Mouse (Mus musculus) CH12F3 (cell line): ENCODE results near the gene Pilra.

ENCODE experiments used
- in situ Hi-C: fragments of 300-500 bp; cut with MboI; formaldehyde crosslinking; loops from 2 replicates; pipeline ENCODE4 v1.14.3; 2020; ENCODE audit warnings: low sequenced_read_pairs

Pilra gene

GRCm38 (mm10) chr5:137781661-137782060, 54.4 kb downstream of the Pilra start:
- in situ Hi-C loops: no loop called here

- in situ Hi-C loops: no loop called here
Observed at GRCm38 (mm10) chr5:137779053-137779933, 56.8 kb downstream of the Pilra start.

- in situ Hi-C loops: no loop called here
Observed at GRCm38 (mm10) chr5:137778635-137779034, 57.4 kb downstream of the Pilra start, which contains the start of gene Ppp1r35. Ppp1r35 (plus strand) TSS chr5:137778849.

- in situ Hi-C loops: no loop called here
Observed at GRCm38 (mm10) chr5:137777267-137777845, 58.7 kb downstream of the Pilra start.

GRCm38 (mm10) chr5:137776408-137776918, 59.6 kb downstream of the Pilra start:
- in situ Hi-C loops: no loop called here

GRCm38 (mm10) chr5:137775587-137776290, 60.3 kb downstream of the Pilra start:
- in situ Hi-C loops: no loop called here

GRCm38 (mm10) chr5:137772755-137773154, 63.3 kb downstream of the Pilra start:
- in situ Hi-C loops: loop anchor here (25.0 kb wide), 1 partner anchor 235 kb away; the partner anchor contains the start of genes Epo and Gnb2
